11 mouse cellular contexts compared by ENCODE assay signal in the genomic region with DNA sequence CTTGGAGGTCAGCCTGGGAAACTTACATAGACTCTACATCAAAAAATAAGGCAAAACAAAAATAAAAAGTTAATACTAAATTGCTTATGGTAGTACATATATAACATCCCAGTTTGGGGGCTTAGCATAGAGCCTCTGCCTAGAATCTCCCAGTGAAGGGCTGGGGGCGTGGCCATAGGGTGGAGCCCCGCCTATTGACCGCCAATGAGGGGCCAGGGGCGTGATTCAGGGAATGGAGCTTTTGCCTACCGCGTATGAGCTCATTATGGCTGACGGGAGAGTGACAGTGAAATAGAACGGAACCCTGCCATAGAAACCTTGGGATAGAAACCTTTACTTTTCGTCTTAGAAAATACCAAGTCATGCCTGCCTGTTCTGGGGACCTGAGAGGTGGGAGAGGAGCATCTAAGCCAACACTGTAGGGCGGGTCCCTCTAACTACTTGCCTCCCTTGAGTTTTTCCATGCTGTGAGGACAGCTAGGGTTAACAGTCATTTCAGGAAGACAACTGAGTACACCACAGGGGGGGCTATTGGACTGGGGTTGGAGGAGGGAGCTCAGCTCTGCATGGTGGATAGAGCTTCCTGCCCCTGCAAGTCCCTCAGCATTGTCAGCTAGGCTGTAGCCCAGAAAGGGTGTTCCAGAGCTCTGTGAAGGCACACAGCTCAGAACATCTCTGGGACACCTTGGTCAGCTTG. TPM values are rescaled to one million over a fixed set of nuclear protein-coding genes. Genes with fewer than 3 reads are reported as not detected.
A peak's percentile ranks its signal among the peaks of the same experiment; 100 is the strongest.
DNase-seq lines count a peak whose midpoint lies in the region; ATAC-seq and TF ChIP-seq lines count a peak whose summit lies in the region.
"Had no signal": no experiment of that assay in that cellular context is flagged by ENCODE, and none has a peak within 500 bp of the region (broad histone marks: within the 10 kb centered on the region; RNA-seq: fewer than 3 reads in every experiment).

No protein-coding gene starts in this region.

- H3K36me3 ChIP-seq in hindbrain, embryonic 10.5 days = no peaks in the 10 kb centered on the region
- no peaks in the 10 kb centered on the region for H3K36me3 ChIP-seq in hindbrain, embryonic 16.5 days (ENCODE audit: control insufficient read depth, insufficient read depth, low read length)
- H3K36me3 ChIP-seq in G1E (replicated peaks) = peaks cover 62% of the 10 kb centered on the region
- H3K36me3 ChIP-seq: lung, embryonic 15.5 days had no signal

- H3K9me3 ChIP-seq in hindbrain, embryonic 10.5 days = no peaks in the 10 kb centered on the region
- H3K9me3 ChIP-seq in hindbrain, embryonic 16.5 days (ENCODE audit: control insufficient read depth, low read length) = no peaks in the 10 kb centered on the region
- no peaks in the 10 kb centered on the region for H3K9me3 ChIP-seq in G1E (replicated peaks)
- H3K9me3 ChIP-seq: lung, embryonic 15.5 days had no signal

- no peak overlapping the region for H3K4me3 ChIP-seq in hindbrain, embryonic 10.5 days
- no peak overlapping the region for H3K4me3 ChIP-seq in hindbrain, embryonic 16.5 days (ENCODE audit: low read length)
- peak overlapping the region; percentile 33; the same call in 1 of the 2 replicates for H3K4me3 ChIP-seq in G1E (ENCODE audit: low read depth, low read length)
- H3K4me3 ChIP-seq: lung, embryonic 15.5 days had no signal

- intact Hi-C loops in left cerebral cortex, postnatal 14 days (cut with DNase I) = loop anchor here (5.0 kb wide), 2 partner anchors 178 to 238 kb away; partner anchors contain the start of gene Vav1

- peaks cover 5% of the 10 kb centered on the region; the same call in 1 of the 2 replicates for H3K27me3 ChIP-seq in hindbrain, embryonic 10.5 days (ENCODE audit: insufficient read depth, poor library complexity, severe bottlenecking)
- H3K27me3 ChIP-seq in hindbrain, embryonic 16.5 days (replicated peaks; ENCODE audit: control insufficient read depth, insufficient read depth, low read length) = 0 out of 2 replicates have a peak, but pooled peaks cover 2% of the 10 kb centered on the region
- no peaks in the 10 kb centered on the region for H3K27me3 ChIP-seq in G1E (ENCODE audit: insufficient read depth, low read length)
- H3K27me3 ChIP-seq: lung, embryonic 15.5 days had no signal

- H3K27ac ChIP-seq in hindbrain, embryonic 10.5 days = no peak overlapping the region
- no peak overlapping the region for H3K27ac ChIP-seq in hindbrain, embryonic 16.5 days (ENCODE audit: low read depth, low read length)
- H3K27ac ChIP-seq: lung, embryonic 15.5 days had no signal

- peak; percentile 17 for DNase-seq in hindbrain, embryonic 10.5 days (ENCODE audit: low spot score)
- DNase-seq in 416B (ENCODE audit: low read depth) (peak; percentile 43), G1E (ENCODE audit: low spot score) (peak; percentile 50)
- DNase-seq in induced T-regulatory cell, adult 2 months (ENCODE audit: low read depth) = peak; percentile 35
- DNase-seq in layer of hippocampus, postnatal 10 days (ENCODE audit: low spot score in 2 of 2) = no peak
- no peak for DNase-seq in left cerebral cortex, postnatal 14 days (ENCODE audit: low spot score in 2 of 2)
- no peak for DNase-seq in urinary bladder, postnatal 14 days (ENCODE audit: low spot score)
- DNase-seq: cerebellum, adult 11 months; kidney, postnatal 36 days had no signal

- H3K4me2 ChIP-seq in hindbrain, embryonic 16.5 days (ENCODE audit: low read length) = no peak overlapping the region
- H3K4me2 ChIP-seq: lung, embryonic 15.5 days had no signal

- ATAC-seq in hindbrain, embryonic 16.5 days = no peak
- peak; percentile 72 for ATAC-seq in G1E (ENCODE audit: extremely low read depth, insufficient number of reproducible peaks, low FRiP score, poor library complexity, severe bottlenecking)

- WGBS in hindbrain, embryonic 10.5 days = 9% methylated on average over 10 of the region's 10 CpGs
- WGBS in hindbrain, embryonic 16.5 days = 7% methylated on average over 10 of the region's 10 CpGs

- H3K9ac ChIP-seq in hindbrain, embryonic 16.5 days (ENCODE audit: low read depth, low read length) = no peak overlapping the region
- H3K9ac ChIP-seq: lung, embryonic 15.5 days had no signal

- H3K4me1 ChIP-seq in hindbrain, embryonic 10.5 days (replicated peaks) = peaks cover 29% of the 10 kb centered on the region
- peaks cover 15% of the 10 kb centered on the region; the same call in 1 of the 2 replicates for H3K4me1 ChIP-seq in hindbrain, embryonic 16.5 days (ENCODE audit: control insufficient read depth, insufficient read depth, low read depth, low read length)
- peaks cover 77% of the 10 kb centered on the region for H3K4me1 ChIP-seq in G1E (ENCODE audit: insufficient read depth, low read depth, low read length)

- TF ChIP-seq CTCF in G1E (IDR thresholded peaks at IDR 0.05; ENCODE audit: low read depth, low read length) = no peak

RNA-seq across cellular contexts. Expression of gene Tnfsf9, which starts 5.3 kb away (rescaled TPM):
- 9.8 and 10.5 TPM in 2 replicates for polyA plus RNA-seq in hindbrain, embryonic 10.5 days (2016; fragmentation: Nextera tagmentation; extraction: Ambion mirVana)
- polyA plus RNA-seq in hindbrain, embryonic 16.5 days (2015; fragmentation: Nextera tagmentation; extraction: Ambion mirVana) = 8.7 and 9.3 TPM in 2 replicates
- total RNA-seq in G1E (2014; fragmentation: Nextera tagmentation) = 2.3 and 4.4 TPM in 2 replicates
- total RNA-seq in G1E (2017) = 9.0 and 10.4 TPM in 2 replicates
- 6.6 and 9.2 TPM in 2 replicates for polyA plus RNA-seq in G1E (2012)
- 1 to 10 TPM in 1 of 2 experiments, under 1 TPM in 1; 0.75 to 1.0 TPM for total RNA-seq in layer of hippocampus, postnatal 10 days (2021)
- under 1 TPM; 0.26 to 0.42 TPM for total RNA-seq in left cerebral cortex, postnatal 14 days (2021)

RNA-seq across cellular contexts. Expression of gene Tubb4a, which starts 12.2 kb away (rescaled TPM):
- polyA plus RNA-seq in hindbrain, embryonic 10.5 days (2016; fragmentation: Nextera tagmentation; extraction: Ambion mirVana) = 66.9 and 167 TPM in 2 replicates
- polyA plus RNA-seq in hindbrain, embryonic 16.5 days (2015; fragmentation: Nextera tagmentation; extraction: Ambion mirVana) = 362 and 407 TPM in 2 replicates
- total RNA-seq in G1E (2014; fragmentation: Nextera tagmentation) (4.2 and 4.3 TPM in 2 replicates), G1E (2017) (0.38 and 0.46 TPM in 2 replicates)
- polyA plus RNA-seq in G1E (2012) = 0.37 and 0.51 TPM in 2 replicates
- 100 to 1,000 TPM; 487 to 549 TPM for total RNA-seq in layer of hippocampus, postnatal 10 days (2021)
- 100 to 1,000 TPM; 671 to 695 TPM for total RNA-seq in left cerebral cortex, postnatal 14 days (2021)

RNA-seq across cellular contexts. Expression of gene Dennd1c, which starts 21.5 kb away (rescaled TPM):
- 3.2 and 3.6 TPM in 2 replicates for polyA plus RNA-seq in hindbrain, embryonic 10.5 days (2016; fragmentation: Nextera tagmentation; extraction: Ambion mirVana)
- 3.8 and 4.7 TPM in 2 replicates for polyA plus RNA-seq in hindbrain, embryonic 16.5 days (2015; fragmentation: Nextera tagmentation; extraction: Ambion mirVana)
- total RNA-seq in G1E (2014; fragmentation: Nextera tagmentation) (25.8 and 39.7 TPM in 2 replicates), G1E (2017) (13.4 and 14.3 TPM in 2 replicates)
- polyA plus RNA-seq in G1E (2012) = 23.3 and 24.6 TPM in 2 replicates
- 1 to 10 TPM; 1.2 to 1.9 TPM for total RNA-seq in layer of hippocampus, postnatal 10 days (2021)
- total RNA-seq in left cerebral cortex, postnatal 14 days (2021) = 1 to 10 TPM; 1.8 to 1.9 TPM

RNA-seq across cellular contexts. Expression of gene Slc25a23, which starts 40.1 kb away (rescaled TPM):
- polyA plus RNA-seq in hindbrain, embryonic 10.5 days (2016; fragmentation: Nextera tagmentation; extraction: Ambion mirVana) = 10.5 and 16.2 TPM in 2 replicates
- 43.2 and 44.7 TPM in 2 replicates for polyA plus RNA-seq in hindbrain, embryonic 16.5 days (2015; fragmentation: Nextera tagmentation; extraction: Ambion mirVana)
- total RNA-seq in G1E (2014; fragmentation: Nextera tagmentation) (42.6 and 44.5 TPM in 2 replicates), G1E (2017) (2.4 and 3.3 TPM in 2 replicates)
- 16.7 and 18.3 TPM in 2 replicates for polyA plus RNA-seq in G1E (2012)
- total RNA-seq in layer of hippocampus, postnatal 10 days (2021) = 100 to 1,000 TPM; 308 to 317 TPM
- total RNA-seq in left cerebral cortex, postnatal 14 days (2021) = 100 to 1,000 TPM; 361 to 364 TPM

RNA-seq across cellular contexts. Expression of gene Crb3, which starts 40.9 kb away (rescaled TPM):
- polyA plus RNA-seq in hindbrain, embryonic 10.5 days (2016; fragmentation: Nextera tagmentation; extraction: Ambion mirVana) = 5.1 and 8.2 TPM in 2 replicates
- 5.1 and 6.3 TPM in 2 replicates for polyA plus RNA-seq in hindbrain, embryonic 16.5 days (2015; fragmentation: Nextera tagmentation; extraction: Ambion mirVana)
- not detected in 2 replicates for total RNA-seq in G1E (2014; fragmentation: Nextera tagmentation)
- total RNA-seq in G1E (2017) = 0.23 and 0.33 TPM in 2 replicates
- 0.23 and 0.37 TPM in 2 replicates for polyA plus RNA-seq in G1E (2012)
- total RNA-seq in layer of hippocampus, postnatal 10 days (2021) = 1 to 10 TPM in 1 of 2 experiments, under 1 TPM in 1; 0.45 to 1.1 TPM
- total RNA-seq in left cerebral cortex, postnatal 14 days (2021) = 1 to 10 TPM in 1 of 2 experiments, not detected in 1; 1.6 TPM

Comparison
In these comparisons a context has a peak if more than half of its experiments do, and no peak if none do; other contexts are left out.
1. DNase-seq: peak in hindbrain, embryonic 10.5 days (single experiment), 416B (single experiment), G1E (single experiment) and induced T-regulatory cell, adult 2 months (single experiment); none in layer of hippocampus, postnatal 10 days (0 of 2), left cerebral cortex, postnatal 14 days (0 of 2) and urinary bladder, postnatal 14 days (single experiment).
2. RNA of gene Tubb4a, which starts 12.2 kb away (total RNA-seq): 671 to 695 TPM in left cerebral cortex, postnatal 14 days and 487 to 549 TPM in layer of hippocampus, postnatal 10 days; 0.38 to 4.3 TPM in G1E; every median in the first group is over 10 times any median in the second.
3. RNA of gene Dennd1c, which starts 21.5 kb away (total RNA-seq): 13.4 to 39.7 TPM in G1E; 1.8 to 1.9 TPM in left cerebral cortex, postnatal 14 days and 1.2 to 1.9 TPM in layer of hippocampus, postnatal 10 days; every median in the first group is over 4 times any median in the second.